Mouse (Mus musculus) cerebellum, adult (tissue): ENCODE measurements around the gene Ppm1h.
A peak's percentile ranks its signal among the peaks of the same experiment; 100 is the strongest.

Source experiments
- ATAC-seq: cut with Nextera tagmentation; 2 replicates; pipeline ENCODE4 v1.9.2; 2017; ENCODE audit warnings: mild to moderate bottlenecking, moderate library complexity, mixed read lengths; ENCODE audit not compliant: insufficient number of reproducible peaks, low FRiP score, low TSS enrichment

Ppm1h gene

GRCm38 (mm10) chr10:122764653-122765052 is 86.1 kb downstream of the Ppm1h start:
- no peak for ATAC-seq

- no peak for ATAC-seq
Observed at GRCm38 (mm10) chr10:122765521-122765920, 87.0 kb downstream of the Ppm1h start.

GRCm38 (mm10) chr10:122765992-122766391 is 87.4 kb downstream of the Ppm1h start:
- ATAC-seq: no peak

- ATAC-seq: no peak
Observed at GRCm38 (mm10) chr10:122768204-122768892, 89.8 kb downstream of the Ppm1h start.

- ATAC-seq: no peak
Observed at GRCm38 (mm10) chr10:122768893-122769341, 90.4 kb downstream of the Ppm1h start.

- no peak; the same call in 1 of the 2 replicates for ATAC-seq
Observed at GRCm38 (mm10) chr10:122770337-122770736, 91.8 kb downstream of the Ppm1h start.

GRCm38 (mm10) chr10:122770987-122771386 is 92.4 kb downstream of the Ppm1h start:
- no peak for ATAC-seq

GRCm38 (mm10) chr10:122774169-122774568 is 95.6 kb downstream of the Ppm1h start:
- ATAC-seq: no peak

- ATAC-seq: no peak
Observed at GRCm38 (mm10) chr10:122777436-122777835, 98.9 kb downstream of the Ppm1h start.

GRCm38 (mm10) chr10:122777939-122778655 is 99.5 kb downstream of the Ppm1h start:
- ATAC-seq: no peak

- ATAC-seq: no peak
Observed at GRCm38 (mm10) chr10:122779351-122779750, 100.8 kb downstream of the Ppm1h start.

GRCm38 (mm10) chr10:122782755-122783154 is 104.2 kb downstream of the Ppm1h start:
- peak; percentile 74 for ATAC-seq

GRCm38 (mm10) chr10:122789648-122790170 is 111.1 kb downstream of the Ppm1h start:
- no peak for ATAC-seq

- ATAC-seq: no peak
Observed at GRCm38 (mm10) chr10:122792021-122792966, 113.7 kb downstream of the Ppm1h start.

GRCm38 (mm10) chr10:122793193-122793592 is 114.6 kb downstream of the Ppm1h start:
- ATAC-seq: no peak

- peak; percentile 74 for ATAC-seq
Observed at GRCm38 (mm10) chr10:122794187-122794850, 115.8 kb downstream of the Ppm1h start.

GRCm38 (mm10) chr10:122797955-122798354 is 119.4 kb downstream of the Ppm1h start:
- no peak for ATAC-seq

- no peak for ATAC-seq
Observed at GRCm38 (mm10) chr10:122800003-122800731, 121.6 kb downstream of the Ppm1h start.

- ATAC-seq: no peak
Observed at GRCm38 (mm10) chr10:122800732-122801110, 122.2 kb downstream of the Ppm1h start.
